Mouse (Mus musculus) limb, embryonic 14.5 days (tissue): ENCODE measurements at regions not wholly inside any gene's neighbourhood (a gene's known extent, or its start where the extent isn't known, plus 50 kb on each side); places are given as distances from the start of the nearest gene placed in this dataset.

Experiments used
- ATAC-seq: fragments of 200-750 bp; cut with Nextera tagmentation; 2 replicates; pipeline ENCODE4 v1.8.0; 2017; ENCODE audit warnings: low read depth, moderate number of reproducible peaks, moderate TSS enrichment; ENCODE audit not compliant: low FRiP score
- DNase-seq: peaks from one replicate; pipeline ENCODE4 v3.0.0-alpha.2; 2015; ENCODE audit warnings: low spot score
- H3K27ac ChIP-seq: fragments of 300-500 bp; sonication (generic); replicated peaks from 2 replicates; pipeline ENCODE4 v1.5.1; 2014; ENCODE audit warnings: low read depth, mild to moderate bottlenecking, low read length, moderate library complexity, mixed read lengths
- H3K27me3 ChIP-seq: fragments of 300-500 bp; sonication (generic); 2 replicates; pipeline ENCODE4 v1.6.1; 2014; ENCODE audit warnings: low read length, mixed read lengths; ENCODE audit not compliant: control insufficient read depth, insufficient read depth
- H3K36me3 ChIP-seq: fragments of 300-500 bp; sonication (generic); 2 replicates; pipeline ENCODE4 v1.6.1; 2014; ENCODE audit warnings: mild to moderate bottlenecking, low read length, moderate library complexity, mixed read lengths; ENCODE audit not compliant: control insufficient read depth, insufficient read depth
- H3K4me1 ChIP-seq: fragments of 300-500 bp; sonication (generic); 2 replicates; pipeline ENCODE4 v1.6.1; 2014; ENCODE audit warnings: antibody characterized with exemption, low read length, mixed read lengths; ENCODE audit not compliant: control insufficient read depth, insufficient read depth
- H3K4me2 ChIP-seq: fragments of 300-500 bp; sonication (generic); replicated peaks from 2 replicates; pipeline ENCODE4 v1.6.1; 2014; ENCODE audit warnings: low read depth, mild to moderate bottlenecking, low read length, moderate library complexity; ENCODE audit not compliant: severe bottlenecking
- H3K4me3 ChIP-seq: fragments of 300-500 bp; sonication (generic); replicated peaks from 2 replicates; pipeline ENCODE4 v1.5.1; 2014; ENCODE audit warnings: low read length
- H3K9ac ChIP-seq: fragments of 300-500 bp; sonication (generic); 2 replicates; pipeline ENCODE4 v1.6.1; 2014; ENCODE audit warnings: mild to moderate bottlenecking, low read depth, low read length, moderate library complexity; ENCODE audit not compliant: severe bottlenecking
- H3K9me3 ChIP-seq: fragments of 300-500 bp; sonication (generic); 2 replicates; pipeline ENCODE4 v1.6.1; 2016; ENCODE audit warnings: low read length; ENCODE audit not compliant: control insufficient read depth
- POLR2A ChIP-seq: fragments of 200-500 bp; IDR thresholded peaks from 2 replicates; pipeline ENCODE4 v1.8.0; 2012; ENCODE audit warnings: inconsistent platforms, mild to moderate bottlenecking, moderate library complexity, borderline replicate concordance; ENCODE audit not compliant: insufficient read depth, insufficient read length; ENCODE audit errors: extremely low read depth
- WGBS: fragments of 180-500 bp; shearing (Covaris S2); extraction: QIAGEN DNeasy Blood & Tissue Kit; methylation state at CpG from one replicate; pipeline ENCODE4 v1.1.7; 2014; 5-methylcytosine and 5-hydroxymethylcytosine counted together

DNA sequence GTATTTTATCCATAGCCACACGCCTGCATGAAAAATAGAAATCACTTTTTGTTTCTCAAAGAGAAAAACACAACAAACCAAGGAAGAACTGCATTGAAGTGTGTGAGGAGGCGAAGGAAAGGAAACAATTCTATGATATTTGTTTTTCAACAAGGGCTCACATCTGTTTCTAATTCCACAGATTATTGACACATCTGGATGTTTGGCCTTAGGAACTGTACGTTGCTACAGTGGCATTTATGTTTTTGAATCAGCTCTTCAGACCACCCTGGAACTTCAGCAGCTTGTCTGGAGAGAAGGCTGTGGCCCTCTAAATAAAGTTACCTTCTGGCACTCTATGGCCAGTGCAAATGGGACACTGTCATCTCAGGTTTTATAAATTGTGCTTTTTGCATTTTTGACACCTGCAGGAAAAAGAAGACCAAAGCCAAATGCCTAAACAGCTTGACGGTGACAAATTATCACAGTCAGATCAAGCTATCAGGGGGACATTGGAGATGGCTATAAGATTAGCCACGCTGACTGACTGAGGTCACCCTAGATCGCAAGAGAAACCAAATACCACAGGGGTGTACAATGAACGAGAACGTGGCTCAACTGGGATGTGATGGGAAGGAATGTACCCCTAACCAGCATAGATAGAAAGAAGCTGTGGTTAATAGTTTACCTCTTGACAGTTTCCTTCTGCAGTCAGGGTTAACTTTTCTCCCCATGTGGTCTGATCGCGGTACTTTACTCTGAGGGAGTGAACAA, 182.0 kb downstream of the Klf5 start:
- no peak for TF ChIP-seq POLR2A
- peak; percentile 62; the same call in 1 of the 2 replicates for ATAC-seq
- Histone ChIP-seq H3K27ac (no peak overlapping the region), H3K36me3 (no peaks in the 10 kb centered on the region), H3K9me3 (no peaks in the 10 kb centered on the region), H3K4me2 (no peak overlapping the region), H3K9ac (no peak overlapping the region), H3K4me1 (no peaks in the 10 kb centered on the region), H3K4me3 (no peak overlapping the region), H3K27me3 (no peaks in the 10 kb centered on the region)
- peak; percentile 61 for DNase-seq
- WGBS = 53% methylated on average over 10 of the region's 10 CpGs

DNA sequence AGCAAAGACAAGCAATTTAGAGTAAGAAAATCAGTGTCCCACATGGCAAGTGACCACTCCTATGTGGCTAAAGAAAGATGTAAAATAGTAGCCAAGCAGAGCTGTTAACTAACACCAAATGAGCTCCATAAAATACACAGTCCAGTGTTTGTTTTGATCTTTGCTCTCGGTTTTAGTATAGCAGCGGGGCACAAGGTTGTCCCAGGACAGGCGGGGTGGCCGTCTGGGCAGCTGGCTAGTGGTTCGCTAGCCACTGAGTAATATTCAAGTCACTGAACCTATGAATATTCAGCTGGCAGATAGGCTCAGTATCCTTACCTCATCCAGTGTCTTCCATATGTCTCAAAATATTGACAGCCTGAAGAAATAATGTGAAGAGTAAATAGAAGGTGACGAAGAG, 189.5 kb downstream of the Klf5 start:
- DNase-seq = no peak
- 48% methylated on average over 6 of the region's 6 CpGs for WGBS
- Histone ChIP-seq H3K4me1 (no peaks in the 10 kb centered on the region), H3K27ac (no peak overlapping the region), H3K4me3 (no peak overlapping the region), H3K36me3 (no peaks in the 10 kb centered on the region), H3K9ac (no peak overlapping the region), H3K27me3 (no peaks in the 10 kb centered on the region), H3K9me3 (no peaks in the 10 kb centered on the region), H3K4me2 (no peak overlapping the region)
- no peak for ATAC-seq
- no peak for TF ChIP-seq POLR2A

- Histone ChIP-seq H3K9ac (no peak overlapping the region), H3K9me3 (no peaks in the 10 kb centered on the region), H3K4me1 (no peaks in the 10 kb centered on the region), H3K27me3 (no peaks in the 10 kb centered on the region), H3K36me3 (no peaks in the 10 kb centered on the region), H3K4me2 (no peak overlapping the region), H3K4me3 (no peak overlapping the region), H3K27ac (no peak overlapping the region)
- 77% methylated on average over 4 of the region's 4 CpGs for WGBS
- DNase-seq (no peak), ATAC-seq (no peak)
- no peak for TF ChIP-seq POLR2A
Measured at GRCm38 (mm10) chr14:99493197-99493596, 194.7 kb downstream of the Klf5 start.

GRCm38 (mm10) chr14:99493659-99494058, 195.2 kb downstream of the Klf5 start:
- WGBS = 84% methylated on average over 6 of the region's 6 CpGs
- no peak for DNase-seq
- H3K27ac ChIP-seq = no peak overlapping the region
- no peak overlapping the region for H3K4me3 ChIP-seq
- no peaks in the 10 kb centered on the region for H3K4me1 ChIP-seq
- no peak for ATAC-seq
- no peak for TF ChIP-seq POLR2A
- H3K27me3 ChIP-seq = no peaks in the 10 kb centered on the region
- H3K9ac ChIP-seq = no peak overlapping the region
- no peak overlapping the region for H3K4me2 ChIP-seq
- no peaks in the 10 kb centered on the region for H3K9me3 ChIP-seq
- H3K36me3 ChIP-seq = no peaks in the 10 kb centered on the region

GRCm38 (mm10) chr14:99499502-99500266, 201.2 kb downstream of the Klf5 start:
- Histone ChIP-seq H3K36me3 (no peaks in the 10 kb centered on the region), H3K4me1 (no peaks in the 10 kb centered on the region), H3K9me3 (no peaks in the 10 kb centered on the region), H3K4me2 (no peak overlapping the region), H3K27me3 (no peaks in the 10 kb centered on the region), H3K9ac (no peak overlapping the region), H3K4me3 (no peak overlapping the region), H3K27ac (no peak overlapping the region)
- ATAC-seq = peak; percentile 82
- peak; percentile 68 for DNase-seq
- TF ChIP-seq POLR2A = no peak
- WGBS = 29% methylated on average over 7 of the region's 7 CpGs
